Mouse (Mus musculus) adrenal gland, postnatal 10 days (tissue): ENCODE results near the gene Npas3. TPM values are rescaled to one million over a fixed set of nuclear protein-coding genes. Genes with fewer than 3 reads are reported as not detected.

Experiments used
- DNase-seq: peaks from one replicate; pipeline ENCODE4 v3.0.0; 2021; ENCODE audit warnings: mixed read lengths
- total RNA-seq, 2 experiments: library from RNA; stranded (reverse); gene quantifications; 2 replicates each; pipeline ENCODE4 v1.2.3; 2021

The Npas3 gene
- total RNA-seq, 2 experiments from 2014 or later, result 2.4 to 3.5 TPM

DNA sequence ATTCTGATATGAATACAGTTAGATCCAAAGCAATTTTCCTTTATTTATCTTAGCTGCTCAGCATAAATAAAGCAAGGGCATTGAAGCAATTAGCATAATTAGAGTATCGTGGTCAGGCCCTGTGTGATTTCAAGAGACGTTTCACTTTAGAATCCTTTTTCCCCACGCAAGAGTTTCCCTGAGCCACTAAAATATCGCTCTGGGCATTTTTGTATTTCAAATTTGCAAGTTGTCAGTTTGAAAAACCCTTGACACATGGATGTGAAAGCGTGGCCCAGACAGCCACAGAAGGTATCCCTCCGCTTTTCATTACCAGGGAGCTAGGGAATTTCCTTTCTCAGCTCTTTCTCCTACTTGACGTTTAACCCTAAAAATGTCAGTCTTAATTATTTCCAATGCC lies 553.9 kb downstream of the Npas3 start:
- no peak for DNase-seq

DNA sequence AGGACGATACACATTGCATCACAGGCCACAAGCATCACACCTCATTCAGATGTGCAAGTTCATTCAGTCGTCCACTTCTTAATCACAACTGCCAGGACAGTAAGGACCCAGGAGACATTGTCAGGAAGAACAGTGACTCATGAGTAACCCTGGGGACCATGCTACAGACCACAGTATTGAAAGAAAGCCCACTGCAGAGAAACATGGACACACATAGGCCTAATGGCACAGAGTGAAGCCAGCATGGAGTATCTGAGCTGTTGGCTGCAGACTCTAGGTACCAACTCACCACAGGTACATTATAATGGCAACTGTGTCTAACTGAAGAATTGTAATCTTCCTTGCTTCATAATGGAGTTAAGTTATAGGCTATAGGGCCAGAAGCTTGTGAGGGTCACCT lies 561.6 kb downstream of the Npas3 start:
- no peak for DNase-seq

GRCm38 (mm10) chr12:53814291-53814690 lies 565.8 kb downstream of the Npas3 start:
- DNase-seq, result no peak

GRCm38 (mm10) chr12:53819982-53820381 lies 571.5 kb downstream of the Npas3 start:
- no peak for DNase-seq

- no peak for DNase-seq
Measured at GRCm38 (mm10) chr12:53822881-53823280, 574.4 kb downstream of the Npas3 start.

DNA sequence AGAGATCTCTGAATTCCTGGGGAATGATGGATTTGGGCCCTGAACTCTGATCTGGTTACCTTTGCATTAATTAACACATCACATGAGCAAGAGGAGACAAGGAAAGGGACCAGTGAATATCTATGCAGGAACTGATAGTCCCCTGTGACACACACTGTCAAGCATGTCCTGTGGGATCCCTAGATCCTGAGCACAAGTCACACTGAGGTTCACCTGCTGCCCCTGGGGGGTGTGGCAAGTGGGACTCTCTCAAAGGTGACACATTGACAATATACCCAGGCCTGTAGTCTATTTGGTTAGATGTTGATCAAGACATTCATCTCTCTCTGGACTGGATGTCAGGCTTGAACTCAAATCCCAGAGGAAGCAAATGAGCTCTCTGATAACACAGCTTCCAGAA lies 576.8 kb downstream of the Npas3 start:
- no peak for DNase-seq

DNA sequence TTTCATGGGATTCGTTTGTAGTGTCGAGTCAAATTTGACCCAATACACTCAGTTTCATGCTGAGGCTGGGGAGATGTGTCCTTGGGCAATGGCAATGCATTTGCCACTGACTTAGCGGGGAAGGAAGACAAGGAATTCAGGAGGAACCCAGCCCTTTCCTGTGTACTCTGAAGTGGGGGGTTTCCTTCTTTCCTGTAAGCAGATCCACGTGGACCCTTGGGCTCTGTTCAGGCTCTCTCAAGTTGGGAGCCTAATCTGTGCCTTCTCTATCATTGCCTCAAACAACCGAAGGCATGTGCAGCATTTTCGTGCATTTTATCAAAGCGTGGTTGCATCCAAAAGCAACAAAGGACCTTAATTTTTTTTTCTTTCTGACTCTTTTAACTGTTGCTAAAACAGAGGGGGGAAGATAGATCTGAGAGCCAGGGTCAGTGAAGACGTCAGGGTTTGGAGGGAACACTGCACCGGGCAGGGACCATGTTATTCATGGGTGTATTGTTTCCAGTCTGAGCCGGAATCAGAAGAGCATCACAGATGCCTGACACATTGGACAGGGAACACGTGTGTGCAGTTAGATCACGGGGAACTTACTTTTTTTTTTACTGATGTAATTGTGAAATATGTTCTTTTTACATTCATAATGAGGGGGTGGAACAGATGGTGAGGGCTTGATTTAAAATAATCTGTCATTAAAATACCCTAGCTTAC lies 577.6 kb downstream of the Npas3 start:
- DNase-seq, result peak; percentile 7

DNA sequence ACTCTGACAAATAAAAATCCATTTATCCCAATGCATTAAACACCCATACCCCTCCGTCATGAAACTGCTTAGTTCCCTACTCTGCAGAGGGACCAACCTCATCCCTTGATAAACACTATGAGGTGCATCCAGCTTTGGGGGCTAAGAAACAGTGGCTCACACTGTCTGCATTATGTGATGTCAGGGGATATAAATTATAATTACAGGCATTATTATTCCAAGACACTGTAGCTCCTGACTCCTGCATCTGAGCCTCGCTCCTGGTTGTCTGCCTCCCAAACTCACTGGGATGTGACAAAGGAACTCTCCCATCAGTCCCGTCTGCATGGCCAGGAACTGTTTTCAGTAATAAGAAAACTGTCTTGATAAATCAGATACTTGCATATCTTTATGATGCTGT lies 578.3 kb downstream of the Npas3 start:
- no peak for DNase-seq

GRCm38 (mm10) chr12:53832590-53832989 lies 584.1 kb downstream of the Npas3 start:
- DNase-seq, result no peak

- no peak for DNase-seq
Measured at GRCm38 (mm10) chr12:53833348-53833747, 584.9 kb downstream of the Npas3 start.

GRCm38 (mm10) chr12:53836031-53836790 lies 587.7 kb downstream of the Npas3 start:
- peak; percentile 5 for DNase-seq

- DNase-seq, result peak; percentile 5
Measured at GRCm38 (mm10) chr12:53837408-53837807, 588.9 kb downstream of the Npas3 start.

- DNase-seq, result peak; percentile 28
Measured at GRCm38 (mm10) chr12:53838541-53838940, 590.1 kb downstream of the Npas3 start.

GRCm38 (mm10) chr12:53841928-53842671 lies 593.6 kb downstream of the Npas3 start:
- peak; percentile 64 for DNase-seq

DNA sequence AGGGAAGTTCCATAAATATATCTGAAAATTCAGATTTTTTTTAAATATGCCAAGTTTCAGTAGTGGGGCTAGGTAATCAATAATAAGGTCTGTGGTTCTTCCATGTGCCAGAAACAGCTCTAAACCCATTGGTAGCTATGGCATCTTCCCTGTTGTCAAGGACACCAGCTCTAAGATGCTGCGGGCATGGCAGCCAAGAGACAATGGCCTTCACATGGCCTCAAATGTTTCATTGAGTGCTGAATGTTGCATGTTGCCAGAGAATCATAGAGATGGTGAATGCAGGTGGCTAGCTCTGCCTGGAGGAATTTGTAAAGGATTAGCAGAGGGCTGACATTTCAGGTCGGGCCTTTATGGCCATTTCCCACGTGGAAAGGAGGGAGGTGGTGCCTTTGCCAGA lies 595.1 kb downstream of the Npas3 start:
- no peak for DNase-seq

DNA sequence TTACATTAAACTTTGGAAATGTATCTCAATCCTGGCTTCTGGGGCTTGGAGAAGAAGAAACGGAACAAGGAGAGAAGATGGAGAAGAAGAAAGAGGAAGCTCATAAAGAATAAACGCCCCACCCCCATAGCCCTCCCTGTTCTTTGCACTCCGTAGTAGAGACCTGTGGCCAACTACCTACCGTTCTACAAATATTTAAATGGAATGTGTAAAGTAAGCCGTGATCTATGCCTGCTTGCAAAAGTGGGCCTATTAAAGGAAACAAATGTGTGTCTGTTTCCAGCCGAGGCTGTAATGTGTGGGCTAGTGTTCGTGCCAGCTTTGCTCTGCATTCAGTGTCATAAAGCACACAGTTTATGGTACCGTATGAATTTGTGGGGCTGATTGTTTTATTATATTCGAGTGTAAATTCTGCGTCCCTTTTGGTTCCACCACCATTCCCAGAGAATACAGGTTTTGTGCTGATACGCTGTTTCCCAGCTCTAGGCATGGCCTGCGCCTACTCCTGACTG lies 597.7 kb downstream of the Npas3 start:
- no peak for DNase-seq

DNA sequence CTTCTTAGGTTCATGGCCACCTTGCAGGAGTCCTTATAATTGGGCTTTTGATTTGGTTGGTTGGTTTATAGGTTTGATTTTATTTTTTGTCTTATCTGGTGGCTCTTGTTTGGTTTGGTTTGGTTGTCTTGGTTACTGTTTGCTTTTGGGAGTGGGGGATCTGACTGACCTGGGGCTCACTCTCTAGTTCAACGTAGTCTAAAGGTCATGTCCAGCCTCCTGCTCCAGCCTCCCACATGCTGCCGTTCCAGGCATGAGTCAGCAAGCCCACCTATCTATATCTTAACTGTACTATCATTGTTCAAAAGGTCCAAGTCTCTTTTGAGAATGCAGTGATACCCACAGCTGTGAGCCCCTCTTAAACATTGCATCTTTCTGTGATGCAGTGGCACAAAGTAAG lies 600.8 kb downstream of the Npas3 start:
- DNase-seq, result no peak

- DNase-seq, result no peak
Measured at GRCm38 (mm10) chr12:53852432-53852831, 604.0 kb downstream of the Npas3 start.

- no peak for DNase-seq
Measured at GRCm38 (mm10) chr12:53860176-53860575, 611.7 kb downstream of the Npas3 start.

- DNase-seq, result no peak
Measured at GRCm38 (mm10) chr12:53862281-53862680, 613.8 kb downstream of the Npas3 start.

DNA sequence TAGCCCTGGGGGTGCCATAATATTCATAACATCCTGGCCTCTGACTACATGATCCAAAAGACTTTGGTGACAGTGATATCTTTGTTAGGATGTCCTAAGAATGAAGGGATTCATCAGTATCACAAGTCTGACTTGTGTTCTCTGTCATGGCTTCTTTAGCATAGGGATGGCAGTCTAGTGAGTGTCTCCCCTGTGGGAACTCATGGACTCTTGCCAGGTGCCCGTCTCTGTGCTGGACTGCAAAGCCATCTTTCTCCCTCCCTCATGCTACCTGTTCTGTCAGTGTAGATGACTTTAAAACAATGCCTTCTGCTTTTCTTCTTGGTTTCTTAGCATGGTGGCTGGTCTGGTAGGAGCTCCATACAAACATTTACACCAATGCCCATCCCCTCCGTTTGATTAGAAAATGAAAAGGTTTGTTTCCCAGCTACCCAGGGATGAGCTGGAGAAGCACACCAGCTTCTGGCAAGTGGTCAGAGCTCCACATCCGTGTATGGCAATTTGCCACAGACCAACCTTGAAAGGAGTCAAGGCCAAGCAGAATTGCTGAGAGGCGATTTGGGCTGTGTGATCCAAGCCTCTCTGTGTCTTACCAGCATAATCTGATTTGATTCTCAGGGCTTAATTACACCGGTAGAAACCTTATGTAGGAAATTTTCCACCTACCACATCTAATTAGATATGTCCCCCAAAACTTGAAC lies 616.1 kb downstream of the Npas3 start:
- DNase-seq, result peak; percentile 72

DNA sequence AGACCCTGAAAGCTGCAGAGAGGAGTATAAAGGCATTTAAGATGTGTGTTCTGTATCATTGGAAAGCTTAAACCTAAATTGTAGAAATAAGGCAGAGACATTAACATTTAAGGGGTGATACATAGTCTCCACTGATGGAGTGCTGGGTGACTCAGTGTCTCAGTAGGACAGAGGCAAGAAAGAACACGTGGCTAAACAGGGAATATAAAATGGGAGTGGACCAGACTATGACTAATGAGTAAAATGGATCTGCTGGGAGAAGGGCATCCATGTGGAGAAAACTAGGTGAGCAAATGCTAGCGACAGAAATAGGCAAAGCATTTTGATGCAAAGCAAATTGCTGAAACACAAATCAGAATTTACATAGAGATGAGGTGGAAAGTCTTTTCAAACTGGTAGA lies 617.2 kb downstream of the Npas3 start:
- no peak for DNase-seq
